Mouse (Mus musculus): ENCODE data around the gene Gba2.

- TF ChIP-seq CTCF (IDR thresholded peaks at IDR 0.05; ENCODE audit: low read depth), result no peak
- TF ChIP-seq EP300 (optimal IDR thresholded peaks at IDR 0.05), result no peak
These were observed 12.9 kb upstream of the Gba2 start for GRCm38 (mm10) chr4:43591543-43591942.

All from stomach, postnatal 0 days (tissue).